Mouse (Mus musculus): ENCODE results near the gene Tmtc1. TPM values are rescaled to one million over a fixed set of nuclear protein-coding genes. Genes with fewer than 3 reads are reported as not detected.

The Tmtc1 gene
- polyA plus RNA-seq, 1 experiment from 2014 or later = 1.7 TPM

- 89% methylated on average over 1 of the region's 1 CpGs for WGBS
- ATAC-seq (ENCODE audit: low FRiP score) = no peak
- no peaks in the 10 kb centered on the region for H3K36me3 ChIP-seq (replicated peaks)
Measured at GRCm38 (mm10) chr6:148244836-148245235, 199.4 kb downstream of the Tmtc1 start.

GRCm38 (mm10) chr6:148242304-148242703, 201.9 kb downstream of the Tmtc1 start:
- H3K9me3 ChIP-seq = no peaks in the 10 kb centered on the region
- H3K4me2 ChIP-seq = no peak overlapping the region
- H3K27me3 ChIP-seq = no peaks in the 10 kb centered on the region
- H3K4me1 ChIP-seq = no peaks in the 10 kb centered on the region
- no peaks in the 10 kb centered on the region for H3K36me3 ChIP-seq (replicated peaks)
- H3K9ac ChIP-seq = no peak overlapping the region
- no peak overlapping the region for H3K4me3 ChIP-seq (replicated peaks)
- WGBS = 66% methylated on average over 3 of the region's 3 CpGs
- ATAC-seq (ENCODE audit: low FRiP score) = no peak
- no peak overlapping the region for H3K27ac ChIP-seq

More at GRCm38 (mm10) chr6:148244836-148245235, 199.4 kb downstream of the Tmtc1 start:
- H3K27ac ChIP-seq = no peak overlapping the region
- H3K27me3 ChIP-seq = no peaks in the 10 kb centered on the region
- no peak overlapping the region for H3K4me3 ChIP-seq (replicated peaks)
- H3K4me1 ChIP-seq = no peaks in the 10 kb centered on the region
- no peak overlapping the region for H3K4me2 ChIP-seq
- H3K9me3 ChIP-seq = no peaks in the 10 kb centered on the region
- no peak overlapping the region for H3K9ac ChIP-seq

GRCm38 (mm10) chr6:148241685-148242084, 202.5 kb downstream of the Tmtc1 start:
- H3K4me3 ChIP-seq (replicated peaks) = no peak overlapping the region
- no peaks in the 10 kb centered on the region for H3K27me3 ChIP-seq
- no peaks in the 10 kb centered on the region for H3K4me1 ChIP-seq
- H3K27ac ChIP-seq = no peak overlapping the region
- no peak for ATAC-seq (ENCODE audit: low FRiP score)
- 92% methylated on average over 5 of the region's 5 CpGs for WGBS
- H3K36me3 ChIP-seq (replicated peaks) = no peaks in the 10 kb centered on the region
- no peak overlapping the region for H3K4me2 ChIP-seq
- no peaks in the 10 kb centered on the region for H3K9me3 ChIP-seq
- H3K9ac ChIP-seq = no peak overlapping the region

GRCm38 (mm10) chr6:148239311-148239710, 204.9 kb downstream of the Tmtc1 start:
- no peak overlapping the region for H3K4me3 ChIP-seq (replicated peaks)
- no peaks in the 10 kb centered on the region for H3K4me1 ChIP-seq
- ATAC-seq (ENCODE audit: low FRiP score) = no peak

GRCm38 (mm10) chr6:148237453-148237852, 206.7 kb downstream of the Tmtc1 start:
- Histone ChIP-seq H3K27me3 (no peaks in the 10 kb centered on the region), H3K36me3 (replicated peaks) (no peaks in the 10 kb centered on the region), H3K27ac (no peak overlapping the region), H3K9ac (no peak overlapping the region), H3K4me3 (replicated peaks) (no peak overlapping the region), H3K9me3 (no peaks in the 10 kb centered on the region), H3K4me2 (no peak overlapping the region), H3K4me1 (no peaks in the 10 kb centered on the region)
- WGBS = 65% methylated on average over 5 of the region's 5 CpGs
- no peak for ATAC-seq (ENCODE audit: low FRiP score)

More at GRCm38 (mm10) chr6:148239311-148239710, 204.9 kb downstream of the Tmtc1 start:
- 96% methylated on average over 1 of the region's 1 CpGs for WGBS
- no peaks in the 10 kb centered on the region for H3K27me3 ChIP-seq
- no peak overlapping the region for H3K9ac ChIP-seq
- no peak overlapping the region for H3K4me2 ChIP-seq
- H3K36me3 ChIP-seq (replicated peaks) = no peaks in the 10 kb centered on the region
- H3K27ac ChIP-seq = no peak overlapping the region
- no peaks in the 10 kb centered on the region for H3K9me3 ChIP-seq

- no peak for ATAC-seq (ENCODE audit: low FRiP score)
- no peak overlapping the region for H3K4me3 ChIP-seq (replicated peaks)
- H3K27me3 ChIP-seq = no peaks in the 10 kb centered on the region
- no peaks in the 10 kb centered on the region for H3K4me1 ChIP-seq
- no peak overlapping the region for H3K4me2 ChIP-seq
- no peak overlapping the region for H3K9ac ChIP-seq
- 82% methylated on average over 3 of the region's 3 CpGs for WGBS
- no peak overlapping the region for H3K27ac ChIP-seq
- no peaks in the 10 kb centered on the region for H3K36me3 ChIP-seq (replicated peaks)
- H3K9me3 ChIP-seq = no peaks in the 10 kb centered on the region
Measured at GRCm38 (mm10) chr6:148234105-148234828, 209.9 kb downstream of the Tmtc1 start.

- WGBS = 54% methylated on average over 3 of the region's 3 CpGs
- H3K9me3 ChIP-seq = no peaks in the 10 kb centered on the region
Measured at GRCm38 (mm10) chr6:148227542-148227941, 216.6 kb downstream of the Tmtc1 start.

GRCm38 (mm10) chr6:148222686-148223085, 221.5 kb downstream of the Tmtc1 start:
- WGBS = 75% methylated on average over 2 of the region's 2 CpGs
- H3K27me3 ChIP-seq = no peaks in the 10 kb centered on the region
- no peak overlapping the region for H3K4me3 ChIP-seq (replicated peaks)
- no peak overlapping the region for H3K27ac ChIP-seq
- no peak for ATAC-seq (ENCODE audit: low FRiP score)
- H3K36me3 ChIP-seq (replicated peaks) = no peaks in the 10 kb centered on the region
- no peaks in the 10 kb centered on the region for H3K4me1 ChIP-seq
- no peak overlapping the region for H3K9ac ChIP-seq
- no peak overlapping the region for H3K4me2 ChIP-seq
- no peaks in the 10 kb centered on the region for H3K9me3 ChIP-seq

More at GRCm38 (mm10) chr6:148227542-148227941, 216.6 kb downstream of the Tmtc1 start:
- Histone ChIP-seq H3K27me3 (no peaks in the 10 kb centered on the region), H3K4me2 (no peak overlapping the region), H3K27ac (no peak overlapping the region), H3K9ac (no peak overlapping the region), H3K36me3 (replicated peaks) (no peaks in the 10 kb centered on the region), H3K4me1 (no peaks in the 10 kb centered on the region), H3K4me3 (replicated peaks) (no peak overlapping the region)
- ATAC-seq (ENCODE audit: low FRiP score) = no peak

- no peak overlapping the region for H3K9ac ChIP-seq
- no peak overlapping the region for H3K4me3 ChIP-seq (replicated peaks)
- 0 out of 2 replicates have a peak, but pooled peaks cover 4% of the 10 kb centered on the region for H3K36me3 ChIP-seq (replicated peaks)
- H3K27me3 ChIP-seq = no peaks in the 10 kb centered on the region
- H3K9me3 ChIP-seq = no peaks in the 10 kb centered on the region
- ATAC-seq (ENCODE audit: low FRiP score) = no peak
- WGBS = 94% methylated on average over 2 of the region's 2 CpGs
- no peaks in the 10 kb centered on the region for H3K4me1 ChIP-seq
- no peak overlapping the region for H3K4me2 ChIP-seq
- no peak overlapping the region for H3K27ac ChIP-seq
Measured at GRCm38 (mm10) chr6:148218235-148219076, 225.7 kb downstream of the Tmtc1 start.

GRCm38 (mm10) chr6:148216752-148217151, 227.4 kb downstream of the Tmtc1 start:
- Histone ChIP-seq H3K9me3 (no peaks in the 10 kb centered on the region), H3K36me3 (replicated peaks) (0 out of 2 replicates have a peak, but pooled peaks cover 4% of the 10 kb centered on the region), H3K4me2 (no peak overlapping the region), H3K27ac (no peak overlapping the region), H3K9ac (no peak overlapping the region), H3K4me1 (peaks cover 6% of the 10 kb centered on the region; the same call in 1 of the 2 replicates), H3K4me3 (replicated peaks) (no peak overlapping the region), H3K27me3 (no peaks in the 10 kb centered on the region)
- WGBS = 85% methylated on average over 4 of the region's 4 CpGs
- no peak for ATAC-seq (ENCODE audit: low FRiP score)

- ATAC-seq (ENCODE audit: low FRiP score) = no peak
- 11% methylated on average over 5 of the region's 5 CpGs for WGBS
- H3K4me3 ChIP-seq (replicated peaks) = no peak overlapping the region
Measured at GRCm38 (mm10) chr6:148214765-148215164, 229.4 kb downstream of the Tmtc1 start.

GRCm38 (mm10) chr6:148211897-148212680, 232.1 kb downstream of the Tmtc1 start, which contains the start of gene Ergic2:
TSS of gene Ergic2 (minus strand) at chr6:148212374.
- Histone ChIP-seq H3K36me3 (replicated peaks) (0 out of 2 replicates have a peak, but pooled peaks cover 4% of the 10 kb centered on the region), H3K27ac (peak within 1 kb of the TSS; percentile 86), H3K27me3 (no peaks in the 10 kb centered on the region), H3K4me3 (replicated peaks) (peak within 1 kb of the TSS; percentile 95), H3K4me1 (peaks cover 16% of the 10 kb centered on the region), H3K4me2 (peak within 1 kb of the TSS; percentile 67), H3K9ac (peak within 1 kb of the TSS; percentile 89), H3K9me3 (no peaks in the 10 kb centered on the region)
- 1% methylated on average over 61 of the region's 61 CpGs for WGBS
- peak; percentile 99 for ATAC-seq (ENCODE audit: low FRiP score)

More at GRCm38 (mm10) chr6:148214765-148215164, 229.4 kb downstream of the Tmtc1 start:
- Histone ChIP-seq H3K4me2 (no peak overlapping the region), H3K27me3 (no peaks in the 10 kb centered on the region), H3K9me3 (no peaks in the 10 kb centered on the region), H3K4me1 (peaks cover 16% of the 10 kb centered on the region), H3K27ac (no peak overlapping the region), H3K36me3 (replicated peaks) (0 out of 2 replicates have a peak, but pooled peaks cover 4% of the 10 kb centered on the region), H3K9ac (no peak overlapping the region)
